Mouse (Mus musculus) kidney, postnatal 0 days (tissue): ENCODE results near the gene Cps1. TPM values are rescaled to one million over a fixed set of nuclear protein-coding genes. Genes with fewer than 3 reads are reported as not detected.

Source experiments
- ATAC-seq: fragments of 200-750 bp; cut with Nextera tagmentation; replicated peaks from 2 replicates; pipeline ENCODE4 v1.8.0; 2017; ENCODE audit warnings: low read depth, moderate number of reproducible peaks, moderate TSS enrichment, moderate library complexity; ENCODE audit not compliant: low FRiP score
- DNase-seq: peaks from one replicate; pipeline ENCODE4 v3.0.0-alpha.2; 2016; ENCODE audit warnings: low spot score
- H3K27ac ChIP-seq: fragments of 300-500 bp; sonication (generic); 2 replicates; pipeline ENCODE4 v1.5.1; 2014; ENCODE audit warnings: mild to moderate bottlenecking
- H3K27me3 ChIP-seq: fragments of 300-500 bp; sonication (generic); 2 replicates; pipeline ENCODE4 v1.6.1; 2014; ENCODE audit warnings: low read length, mixed read lengths; ENCODE audit not compliant: insufficient read depth
- H3K36me3 ChIP-seq: fragments of 300-500 bp; sonication (generic); 2 replicates; pipeline ENCODE4 v1.6.1; 2014; ENCODE audit warnings: low read length, mixed read lengths; ENCODE audit not compliant: insufficient read depth
- H3K4me1 ChIP-seq: fragments of 300-500 bp; sonication (generic); replicated peaks from 2 replicates; pipeline ENCODE4 v1.6.1; 2014; ENCODE audit warnings: antibody characterized with exemption, low read length, mixed read lengths; ENCODE audit not compliant: insufficient read depth
- H3K4me2 ChIP-seq: fragments of 300-500 bp; sonication (generic); 2 replicates; pipeline ENCODE4 v1.6.1; 2014; ENCODE audit warnings: mild to moderate bottlenecking, low read length, moderate library complexity, mixed read lengths
- H3K4me3 ChIP-seq: fragments of 300-500 bp; sonication (generic); replicated peaks from 2 replicates; pipeline ENCODE4 v1.5.1; 2014; ENCODE audit warnings: low read depth, low read length
- H3K9ac ChIP-seq: fragments of 300-500 bp; sonication (generic); 2 replicates; pipeline ENCODE4 v1.6.1; 2014; ENCODE audit warnings: low read depth, low read length
- H3K9me3 ChIP-seq: fragments of 300-500 bp; sonication (generic); replicated peaks from 2 replicates; pipeline ENCODE4 v1.6.1; 2016; ENCODE audit warnings: low read length, inconsistent platforms, mixed read lengths
- CTCF ChIP-seq: IDR thresholded peaks from 2 replicates; pipeline ENCODE4 v1.5.1; 2016; ENCODE audit warnings: antibody characterized with exemption, low read depth, mild to moderate bottlenecking, moderate library complexity
- WGBS: fragments of 180-500 bp; shearing (Covaris S2); extraction: QIAGEN DNeasy Blood & Tissue Kit; methylation state at CpG from one replicate; pipeline ENCODE4 v1.1.7; 2014; 5-methylcytosine and 5-hydroxymethylcytosine counted together
- polyA plus RNA-seq: library from polyadenylated mRNA; unstranded; fragments of >200 nt; fragmentation: Nextera tagmentation; extraction: Ambion mirVana; gene quantifications from 2 replicates; pipeline ENCODE4 v1.2.1, GENCODE M21; 2015

The Cps1 gene
- polyA plus RNA-seq, 1 experiment from 2014 or later = 0.14 TPM

DNA sequence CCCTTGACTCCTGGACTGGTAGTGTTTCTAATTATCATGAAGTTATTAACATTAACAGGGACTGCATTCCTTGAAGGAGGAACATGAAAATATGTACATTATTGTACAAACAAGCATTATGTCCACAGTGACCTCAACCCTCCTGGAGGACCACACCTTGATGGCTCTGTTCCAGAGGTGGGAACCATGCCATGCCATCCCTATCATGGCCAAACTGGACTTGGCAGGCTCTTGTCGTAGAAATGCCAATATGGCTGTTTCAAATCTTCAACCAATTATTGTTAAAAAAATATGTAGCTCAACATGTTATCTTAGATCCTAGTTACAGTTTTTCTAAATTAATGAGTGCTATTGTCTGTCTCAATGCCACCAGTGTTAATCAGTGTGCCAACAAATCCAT, 116.1 kb downstream of the Cps1 start:
- DNase-seq (no peak), ATAC-seq (no peak)
- H3K4me2 ChIP-seq = no peak overlapping the region
- no peak overlapping the region for H3K9ac ChIP-seq
- no peak overlapping the region for H3K27ac ChIP-seq
- no peaks in the 10 kb centered on the region for H3K36me3 ChIP-seq
- no peaks in the 10 kb centered on the region for H3K4me1 ChIP-seq
- no peaks in the 10 kb centered on the region for H3K9me3 ChIP-seq
- H3K4me3 ChIP-seq = no peak overlapping the region
- TF ChIP-seq CTCF = no peak
- 81% methylated on average over 1 of the region's 1 CpGs for WGBS
- H3K27me3 ChIP-seq = no peaks in the 10 kb centered on the region

DNA sequence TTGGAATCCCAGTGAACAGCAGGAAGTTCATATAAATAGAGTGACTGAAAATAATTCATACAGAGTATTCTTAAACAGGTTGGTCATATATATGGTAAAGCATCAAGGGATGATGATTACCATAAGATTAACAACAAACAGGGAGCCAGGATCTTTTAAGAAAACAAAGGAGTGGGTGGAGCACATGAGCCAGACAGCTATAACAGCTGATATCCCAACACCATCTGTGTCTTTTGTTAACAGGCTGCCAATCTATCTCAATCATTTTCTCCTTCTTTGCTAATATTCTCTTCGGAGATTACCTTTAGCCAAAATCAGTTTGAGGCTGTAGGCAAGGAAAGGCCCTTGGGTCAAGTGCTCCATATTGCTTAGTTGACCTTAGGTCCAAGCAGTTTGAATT, 142.4 kb downstream of the Cps1 start:
- DNase-seq = no peak
- Histone ChIP-seq H3K36me3 (no peaks in the 10 kb centered on the region), H3K27me3 (no peaks in the 10 kb centered on the region), H3K9ac (no peak overlapping the region), H3K4me3 (no peak overlapping the region), H3K4me2 (no peak overlapping the region), H3K4me1 (no peaks in the 10 kb centered on the region), H3K27ac (no peak overlapping the region), H3K9me3 (no peaks in the 10 kb centered on the region)
- TF ChIP-seq CTCF = no peak
- 93% methylated on average over 1 of the region's 1 CpGs for WGBS
- no peak for ATAC-seq

DNA sequence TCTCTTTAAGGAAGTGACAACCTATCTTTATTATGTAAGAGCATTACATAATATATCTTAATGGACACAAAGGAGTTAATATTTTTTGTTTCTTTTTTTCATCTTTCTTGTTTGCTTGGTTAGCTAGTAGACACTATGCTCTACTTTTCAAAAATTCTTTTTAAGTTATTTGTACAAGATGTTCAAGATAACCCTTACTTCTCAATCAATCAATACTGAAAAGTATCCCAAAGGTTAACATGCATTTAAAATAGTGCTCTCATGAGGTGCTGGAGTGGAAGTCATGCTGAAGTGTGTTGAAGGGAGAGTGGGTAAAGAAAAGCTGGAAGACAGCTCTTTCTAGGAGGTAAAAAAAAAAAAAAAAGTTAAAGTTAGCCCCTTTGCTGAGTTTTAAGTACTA, 145.1 kb downstream of the Cps1 start:
- no peak for ATAC-seq
- Histone ChIP-seq H3K4me2 (no peak overlapping the region), H3K4me1 (no peaks in the 10 kb centered on the region), H3K27ac (no peak overlapping the region), H3K4me3 (no peak overlapping the region), H3K36me3 (no peaks in the 10 kb centered on the region), H3K9me3 (no peaks in the 10 kb centered on the region), H3K9ac (no peak overlapping the region), H3K27me3 (no peaks in the 10 kb centered on the region)
- no peak for DNase-seq
- TF ChIP-seq CTCF = no peak

DNA sequence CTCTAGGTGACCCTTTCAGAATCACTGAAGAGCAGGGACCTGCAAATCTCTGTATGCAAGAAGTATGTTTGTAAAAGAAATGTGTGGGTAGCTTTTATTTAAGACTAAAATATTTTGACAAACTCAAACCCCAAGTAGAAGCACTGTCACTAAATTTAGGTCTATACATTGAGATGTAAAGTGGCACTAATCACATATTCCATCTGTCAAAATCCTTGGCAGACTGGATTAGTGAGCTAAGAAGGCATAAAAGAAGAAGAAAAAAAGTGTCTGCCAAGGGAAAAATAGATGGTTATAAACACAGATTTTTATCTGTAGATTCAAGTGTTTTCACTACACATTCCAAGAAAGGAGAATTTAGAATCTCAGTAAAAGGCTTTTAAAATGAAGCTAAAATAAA, 145.6 kb downstream of the Cps1 start:
- ATAC-seq (no peak), DNase-seq (no peak)
- Histone ChIP-seq H3K4me3 (no peak overlapping the region), H3K27ac (no peak overlapping the region), H3K27me3 (no peaks in the 10 kb centered on the region), H3K4me2 (no peak overlapping the region), H3K9ac (no peak overlapping the region), H3K36me3 (no peaks in the 10 kb centered on the region), H3K4me1 (no peaks in the 10 kb centered on the region), H3K9me3 (no peaks in the 10 kb centered on the region)
- TF ChIP-seq CTCF = no peak

DNA sequence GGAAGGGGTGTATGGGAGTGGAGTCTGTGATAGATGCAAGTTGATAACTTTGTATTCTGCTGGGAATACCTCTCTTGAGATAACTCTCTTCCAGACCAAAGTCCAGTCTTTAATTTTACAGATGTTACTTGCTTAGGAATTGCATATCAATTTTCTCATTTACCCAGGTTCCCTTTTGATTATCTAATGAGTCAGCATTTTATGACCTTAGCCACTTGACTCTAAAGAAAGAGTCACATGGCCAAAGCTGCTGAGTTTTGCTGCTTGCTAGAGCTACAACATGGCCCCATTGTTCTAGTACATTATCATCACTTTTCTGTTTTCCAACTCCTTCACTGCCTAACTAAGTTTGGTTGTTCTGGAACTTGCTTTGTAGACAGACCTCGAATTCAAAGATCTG, 153.4 kb downstream of the Cps1 start:
- Histone ChIP-seq H3K9ac (no peak overlapping the region), H3K9me3 (no peaks in the 10 kb centered on the region), H3K27me3 (no peaks in the 10 kb centered on the region), H3K4me1 (no peaks in the 10 kb centered on the region), H3K4me2 (no peak overlapping the region), H3K27ac (no peak overlapping the region), H3K4me3 (no peak overlapping the region), H3K36me3 (no peaks in the 10 kb centered on the region)
- 83% methylated on average over 1 of the region's 1 CpGs for WGBS
- ATAC-seq = no peak
- DNase-seq = no peak
- no peak for TF ChIP-seq CTCF

Other genes with a start within 250 kb of the Cps1 start
- 0.93 and 1.0 TPM in 2 replicates for gene Myl1, start 177.6 kb upstream of the Cps1 start, polyA plus RNA-seq
- 79.0 and 92.1 TPM in 2 replicates for gene Lancl1, start 84.2 kb upstream of the Cps1 start, polyA plus RNA-seq